Mouse (Mus musculus): ENCODE data around the gene Gm21119. TPM values are rescaled to one million over a fixed set of nuclear protein-coding genes. Genes with fewer than 3 reads are reported as not detected.
A peak's percentile ranks its signal among the peaks of the same experiment; 100 is the strongest.
"Not testable (repeated sequence)": the region's sequence is repeated elsewhere in the genome, so short reads cannot be mapped to it uniquely, and the experiment has no call there.

The Gm21119 gene
- total RNA-seq (2015) (0.11 TPM in 1 of 2 replicates, not detected in the other), total RNA-seq (2017) (not detected in 2 replicates)

- ATAC-seq (ENCODE audit: poor library complexity, severe bottlenecking) = not testable (repeated sequence)
Measured at GRCm38 (mm10) chr8:20614619-20615018, at the start of gene Gm21119. Gm21119 (plus strand) TSS chr8:20614919.

GRCm38 (mm10) chr8:20566753-20567152 is 48.0 kb upstream of the Gm21119 start:
- ATAC-seq (ENCODE audit: poor library complexity, severe bottlenecking) = not testable (repeated sequence)

GRCm38 (mm10) chr8:20581081-20581480 is 33.6 kb upstream of the Gm21119 start:
- not testable (repeated sequence) for ATAC-seq (ENCODE audit: poor library complexity, severe bottlenecking)

GRCm38 (mm10) chr8:20582772-20583171 is 31.9 kb upstream of the Gm21119 start:
- ATAC-seq (ENCODE audit: poor library complexity, severe bottlenecking) = peak; percentile 95

GRCm38 (mm10) chr8:20588268-20589177 is 26.2 kb upstream of the Gm21119 start:
- ATAC-seq (ENCODE audit: poor library complexity, severe bottlenecking) = peak; percentile 62; the same call in 1 of the 2 replicates

GRCm38 (mm10) chr8:20589178-20589539 is 25.6 kb upstream of the Gm21119 start:
- not testable (repeated sequence) for ATAC-seq (ENCODE audit: poor library complexity, severe bottlenecking)

- 0 out of 2 replicates have a peak, but pooled peaks have one; percentile 49 for ATAC-seq (ENCODE audit: poor library complexity, severe bottlenecking)
Measured at GRCm38 (mm10) chr8:20590117-20590997, 24.4 kb upstream of the Gm21119 start.

- ATAC-seq (ENCODE audit: poor library complexity, severe bottlenecking) = not testable (repeated sequence)
Measured at GRCm38 (mm10) chr8:20591002-20591401, 23.7 kb upstream of the Gm21119 start.

- not testable (repeated sequence) for ATAC-seq (ENCODE audit: poor library complexity, severe bottlenecking)
Measured at GRCm38 (mm10) chr8:20592732-20593272, 21.9 kb upstream of the Gm21119 start.

- ATAC-seq (ENCODE audit: poor library complexity, severe bottlenecking) = not testable (repeated sequence)
Measured at GRCm38 (mm10) chr8:20593841-20594240, 20.9 kb upstream of the Gm21119 start.

- ATAC-seq (ENCODE audit: poor library complexity, severe bottlenecking) = not testable (repeated sequence)
Measured at GRCm38 (mm10) chr8:20596081-20596841, 18.5 kb upstream of the Gm21119 start.

GRCm38 (mm10) chr8:20596842-20597708 is 17.6 kb upstream of the Gm21119 start:
- ATAC-seq (ENCODE audit: poor library complexity, severe bottlenecking) = not testable (repeated sequence)

- ATAC-seq (ENCODE audit: poor library complexity, severe bottlenecking) = not testable (repeated sequence)
Measured at GRCm38 (mm10) chr8:20598300-20599170, 16.2 kb upstream of the Gm21119 start.

- ATAC-seq (ENCODE audit: poor library complexity, severe bottlenecking) = not testable (repeated sequence)
Measured at GRCm38 (mm10) chr8:20599350-20599749, 15.4 kb upstream of the Gm21119 start.

- not testable (repeated sequence) for ATAC-seq (ENCODE audit: poor library complexity, severe bottlenecking)
Measured at GRCm38 (mm10) chr8:20610856-20611255, 3.9 kb upstream of the Gm21119 start.

- not testable (repeated sequence) for ATAC-seq (ENCODE audit: poor library complexity, severe bottlenecking)
Measured at GRCm38 (mm10) chr8:20612721-20613120, 2.0 kb upstream of the Gm21119 start.

GRCm38 (mm10) chr8:20630766-20631165 is 16.0 kb downstream of the Gm21119 start:
- ATAC-seq (ENCODE audit: poor library complexity, severe bottlenecking) = not testable (repeated sequence)

GRCm38 (mm10) chr8:20637931-20638330 is 23.2 kb downstream of the Gm21119 start:
- ATAC-seq (ENCODE audit: poor library complexity, severe bottlenecking) = not testable (repeated sequence)
